Mouse (Mus musculus) liver, embryonic 14.5 days (tissue): ENCODE data around the gene Ppfibp2. TPM values are rescaled to one million over a fixed set of nuclear protein-coding genes. Genes with fewer than 3 reads are reported as not detected.

Experiments used
- ATAC-seq: fragments of 200-750 bp; cut with Nextera tagmentation; 2 replicates; pipeline ENCODE4 v1.8.0; 2017; ENCODE audit warnings: moderate number of reproducible peaks, mild to moderate bottlenecking, moderate library complexity; ENCODE audit not compliant: insufficient read depth
- DNase-seq, 3 experiments: peaks; one replicate each; pipeline ENCODE4 v3.0.0-alpha.2; 2012 to 2013; ENCODE audit warnings: low read depth in 3 of 3, low spot score in 3 of 3
- H3K27ac ChIP-seq: fragments of 300-500 bp; sonication (generic); 2 replicates; pipeline ENCODE4 v1.5.1; 2014; ENCODE audit warnings: moderate library complexity, mild to moderate bottlenecking, control low read depth, inconsistent platforms
- H3K27me3 ChIP-seq: fragments of 300-500 bp; sonication (generic); 2 replicates; pipeline ENCODE4 v1.6.1; 2014; ENCODE audit warnings: mild to moderate bottlenecking, low read length, moderate library complexity; ENCODE audit not compliant: control insufficient read depth, insufficient read depth
- H3K36me3 ChIP-seq: fragments of 300-500 bp; sonication (generic); replicated peaks from 2 replicates; pipeline ENCODE4 v1.6.1; 2014; ENCODE audit warnings: low read depth; ENCODE audit not compliant: control insufficient read depth, insufficient read depth
- H3K4me1 ChIP-seq, 2 experiments: fragments of 200-500 bp in 1 of 2; fragments of 300-500 bp in 1 of 2; sonication (generic) in 1 of 2; replicated peaks; 2 replicates each; pipeline ENCODE4 v1.6.1; 2012 to 2014; ENCODE audit warnings: antibody characterized with exemption in 1 of 2, inconsistent platforms in 1 of 2, low read length in 1 of 2; ENCODE audit not compliant: control insufficient read depth in 2 of 2, insufficient read depth in 2 of 2
- H3K4me2 ChIP-seq: fragments of 300-500 bp; sonication (generic); 2 replicates; pipeline ENCODE4 v1.6.1; 2014; ENCODE audit warnings: low read depth, mild to moderate bottlenecking, control low read depth, moderate library complexity
- H3K4me3 ChIP-seq, 2 experiments: fragments of 200-500 bp in 1 of 2; fragments of 300-500 bp in 1 of 2; sonication (generic) in 1 of 2; 2 replicates each; pipeline ENCODE4 v1.5.1; 2012 to 2014; ENCODE audit warnings: low read depth in 2 of 2, low read length in 2 of 2, mild to moderate bottlenecking in 2 of 2, control low read depth in 1 of 2, inconsistent platforms in 1 of 2, moderate library complexity in 1 of 2; ENCODE audit not compliant: insufficient read depth in 1 of 2
- H3K9ac ChIP-seq: fragments of 300-500 bp; sonication (generic); replicated peaks from 2 replicates; pipeline ENCODE4 v1.6.1; 2014; ENCODE audit warnings: mild to moderate bottlenecking, control low read depth, moderate library complexity
- H3K9me3 ChIP-seq: fragments of 300-500 bp; sonication (generic); 2 replicates; pipeline ENCODE4 v1.6.1; 2016; ENCODE audit warnings: low read length, mixed read lengths; ENCODE audit not compliant: control insufficient read depth
- CTCF ChIP-seq: IDR thresholded peaks from 2 replicates; pipeline ENCODE4 v1.5.1; 2016; ENCODE audit warnings: antibody characterized with exemption, low read depth, control low read depth
- EP300 ChIP-seq: IDR thresholded peaks from 2 replicates; pipeline ENCODE4 v1.6.1; 2016; ENCODE audit warnings: antibody characterized with exemption, low read depth
- WGBS: fragments of 180-500 bp; shearing (Covaris S2); extraction: QIAGEN DNeasy Blood & Tissue Kit; methylation state at CpG from one replicate; pipeline ENCODE4 v1.1.7; 2014; ENCODE audit not compliant: insufficient replicate concordance; 5-methylcytosine and 5-hydroxymethylcytosine counted together
- polyA plus RNA-seq, 2 experiments: library from polyadenylated mRNA; depleted of rRNA in 1 of 2; stranded (reverse) in 1 of 2; unstranded in 1 of 2; fragments of >200 nt; fragmentation: Nextera tagmentation in 1 of 2; extraction: Ambion mirVana in 1 of 2; gene quantifications; 2 replicates each; pipeline versions ENCODE4 v1.2.1 to v1.2.3; 2012 to 2014

Gene Ppfibp2
- polyA plus RNA-seq, 2 experiments, result 2.5 to 3.1 TPM

- Histone ChIP-seq H3K9me3 (no peaks in the 10 kb centered on the region), H3K9ac (no peak overlapping the region), H3K4me3 (no peak overlapping the region), H3K36me3 (no peaks in the 10 kb centered on the region), H3K27me3 (no peaks in the 10 kb centered on the region), H3K4me2 (no peak overlapping the region), H3K27ac (no peak overlapping the region), H3K4me1 (0 out of 4 replicates have a peak, but pooled peaks cover 0 to 2% of the 10 kb centered on the region in 2 experiments)
- ATAC-seq (no peak), DNase-seq (no peak)
- no peak for TF ChIP-seq EP300
- TF ChIP-seq CTCF, result no peak
- WGBS, result 56% methylated on average over 3 of the region's 3 CpGs
Observed at GRCm38 (mm10) chr7:107683622-107684021, 88.6 kb downstream of the Ppfibp2 start.

- no peak overlapping the region for H3K4me2 ChIP-seq
- H3K27ac ChIP-seq, result no peak overlapping the region
- H3K27me3 ChIP-seq, result no peaks in the 10 kb centered on the region
- H3K4me3 ChIP-seq, result no peak overlapping the region
- TF ChIP-seq EP300 (no peak), CTCF (no peak)
- no peak overlapping the region for H3K9ac ChIP-seq
- no peaks in the 10 kb centered on the region for H3K9me3 ChIP-seq
- no peaks in the 10 kb centered on the region for H3K4me1 ChIP-seq
- WGBS, result 52% methylated on average over 8 of the region's 8 CpGs
- no peak for ATAC-seq
- H3K36me3 ChIP-seq, result no peaks in the 10 kb centered on the region
- DNase-seq, result no peak
Observed at GRCm38 (mm10) chr7:107685238-107685954, 90.4 kb downstream of the Ppfibp2 start.

GRCm38 (mm10) chr7:107685955-107686285 lies 90.9 kb downstream of the Ppfibp2 start:
- Histone ChIP-seq H3K4me1 (no peaks in the 10 kb centered on the region; a peak in 1 of 4 replicates), H3K4me2 (no peak overlapping the region), H3K9ac (no peak overlapping the region), H3K4me3 (no peak overlapping the region), H3K27ac (no peak overlapping the region), H3K36me3 (no peaks in the 10 kb centered on the region), H3K27me3 (no peaks in the 10 kb centered on the region), H3K9me3 (no peaks in the 10 kb centered on the region)
- WGBS, result 78% methylated on average over 7 of the region's 7 CpGs
- ATAC-seq (no peak), DNase-seq (no peak)
- TF ChIP-seq EP300, result no peak
- TF ChIP-seq CTCF, result no peak

GRCm38 (mm10) chr7:107687412-107687811 lies 92.4 kb downstream of the Ppfibp2 start:
- Histone ChIP-seq H3K36me3 (no peaks in the 10 kb centered on the region), H3K4me2 (no peak overlapping the region), H3K4me3 (no peak overlapping the region), H3K9ac (no peak overlapping the region), H3K27ac (no peak overlapping the region), H3K9me3 (no peaks in the 10 kb centered on the region), H3K4me1 (peaks cover 0 to 2% of the 10 kb centered on the region in 2 experiments; a peak in 2 of 4 replicates), H3K27me3 (no peaks in the 10 kb centered on the region)
- DNase-seq (no peak), ATAC-seq (no peak)
- WGBS, result 16% methylated on average over 3 of the region's 3 CpGs
- no peak for TF ChIP-seq CTCF
- no peak for TF ChIP-seq EP300

- DNase-seq, result no peak
- H3K9ac ChIP-seq, result no peak overlapping the region
Observed at GRCm38 (mm10) chr7:107688040-107688439, 93.0 kb downstream of the Ppfibp2 start.

More at GRCm38 (mm10) chr7:107688040-107688439, 93.0 kb downstream of the Ppfibp2 start:
- Histone ChIP-seq H3K27ac (no peak overlapping the region), H3K36me3 (no peaks in the 10 kb centered on the region), H3K4me1 (peaks cover 0 to 2% of the 10 kb centered on the region in 2 experiments; a peak in 2 of 4 replicates), H3K9me3 (no peaks in the 10 kb centered on the region), H3K4me3 (no peak overlapping the region), H3K4me2 (no peak overlapping the region), H3K27me3 (no peaks in the 10 kb centered on the region)
- no peak for ATAC-seq
- TF ChIP-seq EP300 (no peak), CTCF (no peak)
- 51% methylated on average over 4 of the region's 4 CpGs for WGBS
